Comparison of ENCODE assay signal across 26 mouse cellular contexts in the genomic region with DNA sequence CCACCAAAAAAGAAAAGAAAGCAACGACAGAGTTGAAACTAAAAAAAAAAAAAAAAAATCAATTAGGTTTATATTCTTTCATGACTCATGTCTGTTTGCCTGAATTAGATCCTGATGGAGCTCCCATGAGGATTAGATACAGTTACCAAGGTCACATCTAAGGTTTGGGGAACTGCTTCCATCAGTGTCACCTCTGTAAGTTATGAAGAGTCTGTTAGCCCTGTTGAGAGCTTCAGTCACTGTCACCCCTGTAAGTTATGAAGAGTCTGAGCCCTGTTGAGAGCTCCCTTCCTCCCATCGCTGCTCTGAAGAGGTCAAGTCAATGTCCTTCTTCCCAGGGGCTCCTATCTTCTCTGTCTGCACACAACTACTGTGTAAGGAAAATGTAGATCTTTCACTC.
"Had no signal": no experiment of that assay in that cellular context is flagged by ENCODE, and none has a peak within 500 bp of the region (broad histone marks: within the 10 kb centered on the region; RNA-seq: fewer than 3 reads in every experiment).

No protein-coding gene starts in this region.

- H3K4me2 ChIP-seq: embryonic facial prominence, embryonic 12.5 days; embryonic facial prominence, embryonic 13.5 days; embryonic facial prominence, embryonic 15.5 days; forebrain, embryonic 12.5 days; forebrain, embryonic 13.5 days; forebrain, embryonic 15.5 days had no signal

- H3K36me3 ChIP-seq: embryonic facial prominence, embryonic 10.5 days; embryonic facial prominence, embryonic 12.5 days; embryonic facial prominence, embryonic 13.5 days; embryonic facial prominence, embryonic 15.5 days; forebrain, embryonic 10.5 days; forebrain, embryonic 12.5 days; forebrain, embryonic 15.5 days had no signal

- ATAC-seq: forebrain, embryonic 13.5 days; forebrain, embryonic 14.5 days; forebrain, embryonic 15.5 days; forebrain, embryonic 16.5 days; forebrain, postnatal 0 days had no signal

- DNase-seq: cerebellum, adult 18-20 months; cerebellum, adult 2 months; cerebellum, adult 8-10 months; cerebellum, adult 9-10 months; cerebellum, adult 9-11 months; cerebellum, postnatal 10 days; cerebellum, postnatal 14 days; cerebellum, postnatal 36 days; embryo, embryonic 11 days; forebrain, postnatal 0 days; gastrocnemius, adult 2 months; gastrocnemius, postnatal 10 days; gastrocnemius, postnatal 14 days; gastrocnemius, postnatal 25 days; gastrocnemius, postnatal 36 days had no signal

- H3K27ac ChIP-seq: embryonic facial prominence, embryonic 10.5 days; embryonic facial prominence, embryonic 12.5 days; embryonic facial prominence, embryonic 13.5 days; embryonic facial prominence, embryonic 15.5 days; forebrain, embryonic 10.5 days; forebrain, embryonic 12.5 days; forebrain, embryonic 13.5 days; forebrain, embryonic 15.5 days; gastrocnemius, adult 2 months had no signal

- H3K9ac ChIP-seq: embryonic facial prominence, embryonic 12.5 days; embryonic facial prominence, embryonic 13.5 days; embryonic facial prominence, embryonic 15.5 days; forebrain, embryonic 12.5 days; forebrain, embryonic 13.5 days; forebrain, embryonic 15.5 days; forebrain, postnatal 0 days had no signal

- H3K9me3 ChIP-seq: embryonic facial prominence, embryonic 10.5 days; embryonic facial prominence, embryonic 12.5 days; embryonic facial prominence, embryonic 13.5 days; embryonic facial prominence, embryonic 15.5 days; forebrain, embryonic 10.5 days; forebrain, embryonic 12.5 days; forebrain, embryonic 13.5 days; forebrain, embryonic 15.5 days had no signal

- H3K4me1 ChIP-seq: embryonic facial prominence, embryonic 12.5 days; embryonic facial prominence, embryonic 13.5 days; embryonic facial prominence, embryonic 15.5 days; forebrain, embryonic 10.5 days; forebrain, embryonic 12.5 days had no signal

- H3K4me3 ChIP-seq: embryonic facial prominence, embryonic 10.5 days; embryonic facial prominence, embryonic 12.5 days; embryonic facial prominence, embryonic 13.5 days; embryonic facial prominence, embryonic 15.5 days; erythroblast, embryonic 14.5 days; forebrain, embryonic 10.5 days; forebrain, embryonic 12.5 days; forebrain, embryonic 13.5 days; forebrain, embryonic 15.5 days; gastrocnemius, adult 2 months had no signal

- H3K27me3 ChIP-seq: embryonic facial prominence, embryonic 12.5 days; embryonic facial prominence, embryonic 13.5 days; embryonic facial prominence, embryonic 15.5 days; forebrain, embryonic 12.5 days; forebrain, embryonic 13.5 days; forebrain, embryonic 15.5 days had no signal
